Mouse (Mus musculus): ENCODE measurements around the gene Vcan.

Gene Vcan

GRCm38 (mm10) chr13:89682254-89682653 lies 60.1 kb downstream of the Vcan start:
- Histone ChIP-seq H3K27me3 (ENCODE audit: control insufficient read depth, insufficient read depth, low read length, poor library complexity, severe bottlenecking) (no peaks in the 10 kb centered on the region), H3K36me3 (ENCODE audit: control insufficient read depth, insufficient read depth, low read length, poor library complexity, severe bottlenecking) (no peaks in the 10 kb centered on the region)
- no peak for DNase-seq (ENCODE audit: low read depth, low spot score)

- Histone ChIP-seq H3K36me3 (ENCODE audit: control insufficient read depth, insufficient read depth, low read length, poor library complexity, severe bottlenecking) (no peaks in the 10 kb centered on the region), H3K27me3 (ENCODE audit: control insufficient read depth, insufficient read depth, low read length, poor library complexity, severe bottlenecking) (no peaks in the 10 kb centered on the region)
- DNase-seq (ENCODE audit: low read depth, low spot score) = no peak
These were observed 62.6 kb downstream of the Vcan start for GRCm38 (mm10) chr13:89679756-89680155.

- Histone ChIP-seq H3K36me3 (ENCODE audit: control insufficient read depth, insufficient read depth, low read length, poor library complexity, severe bottlenecking) (no peaks in the 10 kb centered on the region), H3K27me3 (ENCODE audit: control insufficient read depth, insufficient read depth, low read length, poor library complexity, severe bottlenecking) (no peaks in the 10 kb centered on the region)
- DNase-seq (ENCODE audit: low read depth, low spot score) = no peak
These were observed 71.8 kb downstream of the Vcan start for GRCm38 (mm10) chr13:89670505-89670904.

- no peaks in the 10 kb centered on the region for H3K36me3 ChIP-seq (ENCODE audit: control insufficient read depth, insufficient read depth, low read length, poor library complexity, severe bottlenecking)
- DNase-seq (ENCODE audit: low read depth, low spot score) = no peak
- no peaks in the 10 kb centered on the region for H3K27me3 ChIP-seq (ENCODE audit: control insufficient read depth, insufficient read depth, low read length, poor library complexity, severe bottlenecking)
These were observed 73.1 kb downstream of the Vcan start for GRCm38 (mm10) chr13:89668981-89669880.

- no peaks in the 10 kb centered on the region for H3K27me3 ChIP-seq (ENCODE audit: control insufficient read depth, insufficient read depth, low read length, poor library complexity, severe bottlenecking)
- no peaks in the 10 kb centered on the region for H3K36me3 ChIP-seq (ENCODE audit: control insufficient read depth, insufficient read depth, low read length, poor library complexity, severe bottlenecking)
- peak; percentile 59 for DNase-seq (ENCODE audit: low read depth, low spot score)
These were observed 74.2 kb downstream of the Vcan start for GRCm38 (mm10) chr13:89668069-89668468.

GRCm38 (mm10) chr13:89661688-89662087 lies 80.6 kb downstream of the Vcan start:
- Histone ChIP-seq H3K27me3 (ENCODE audit: control insufficient read depth, insufficient read depth, low read length, poor library complexity, severe bottlenecking) (no peaks in the 10 kb centered on the region), H3K36me3 (ENCODE audit: control insufficient read depth, insufficient read depth, low read length, poor library complexity, severe bottlenecking) (no peaks in the 10 kb centered on the region)
- no peak for DNase-seq (ENCODE audit: low read depth, low spot score)

GRCm38 (mm10) chr13:89657046-89657445 lies 85.3 kb downstream of the Vcan start:
- no peaks in the 10 kb centered on the region; the same call in 1 of the 2 replicates for H3K27me3 ChIP-seq (ENCODE audit: control insufficient read depth, insufficient read depth, low read length, poor library complexity, severe bottlenecking)

GRCm38 (mm10) chr13:89653279-89653678 lies 89.0 kb downstream of the Vcan start:
- DNase-seq (ENCODE audit: low read depth, low spot score) = no peak
- H3K36me3 ChIP-seq (ENCODE audit: control insufficient read depth, insufficient read depth, low read length, poor library complexity, severe bottlenecking) = no peaks in the 10 kb centered on the region

More at GRCm38 (mm10) chr13:89657046-89657445, 85.3 kb downstream of the Vcan start:
- no peaks in the 10 kb centered on the region for H3K36me3 ChIP-seq (ENCODE audit: control insufficient read depth, insufficient read depth, low read length, poor library complexity, severe bottlenecking)
- no peak for DNase-seq (ENCODE audit: low read depth, low spot score)

GRCm38 (mm10) chr13:89652773-89653172 lies 89.5 kb downstream of the Vcan start:
- Histone ChIP-seq H3K27me3 (ENCODE audit: control insufficient read depth, insufficient read depth, low read length, poor library complexity, severe bottlenecking) (no peaks in the 10 kb centered on the region; the same call in 1 of the 2 replicates), H3K36me3 (ENCODE audit: control insufficient read depth, insufficient read depth, low read length, poor library complexity, severe bottlenecking) (no peaks in the 10 kb centered on the region)
- no peak for DNase-seq (ENCODE audit: low read depth, low spot score)

More at GRCm38 (mm10) chr13:89653279-89653678, 89.0 kb downstream of the Vcan start:
- H3K27me3 ChIP-seq (ENCODE audit: control insufficient read depth, insufficient read depth, low read length, poor library complexity, severe bottlenecking) = no peaks in the 10 kb centered on the region; the same call in 1 of the 2 replicates

GRCm38 (mm10) chr13:89645589-89645988 lies 96.7 kb downstream of the Vcan start:
- no peaks in the 10 kb centered on the region for H3K27me3 ChIP-seq (ENCODE audit: control insufficient read depth, insufficient read depth, low read length, poor library complexity, severe bottlenecking)
- DNase-seq (ENCODE audit: low read depth, low spot score) = no peak
- no peaks in the 10 kb centered on the region for H3K36me3 ChIP-seq (ENCODE audit: control insufficient read depth, insufficient read depth, low read length, poor library complexity, severe bottlenecking)

GRCm38 (mm10) chr13:89637012-89637411 lies 105.3 kb downstream of the Vcan start:
- no peak for DNase-seq (ENCODE audit: low read depth, low spot score)
- Histone ChIP-seq H3K36me3 (ENCODE audit: control insufficient read depth, insufficient read depth, low read length, poor library complexity, severe bottlenecking) (no peaks in the 10 kb centered on the region), H3K27me3 (ENCODE audit: control insufficient read depth, insufficient read depth, low read length, poor library complexity, severe bottlenecking) (no peaks in the 10 kb centered on the region)

- DNase-seq (ENCODE audit: low read depth, low spot score) = peak; percentile 52
These were observed 108.1 kb downstream of the Vcan start for GRCm38 (mm10) chr13:89634137-89634683.

GRCm38 (mm10) chr13:89619064-89619463 lies 123.2 kb downstream of the Vcan start:
- H3K27me3 ChIP-seq (ENCODE audit: control insufficient read depth, insufficient read depth, low read length, poor library complexity, severe bottlenecking) = no peaks in the 10 kb centered on the region
- no peaks in the 10 kb centered on the region for H3K36me3 ChIP-seq (ENCODE audit: control insufficient read depth, insufficient read depth, low read length, poor library complexity, severe bottlenecking)
- no peak for DNase-seq (ENCODE audit: low read depth, low spot score)

More at GRCm38 (mm10) chr13:89634137-89634683, 108.1 kb downstream of the Vcan start:
- no peaks in the 10 kb centered on the region for H3K27me3 ChIP-seq (ENCODE audit: control insufficient read depth, insufficient read depth, low read length, poor library complexity, severe bottlenecking)
- no peaks in the 10 kb centered on the region for H3K36me3 ChIP-seq (ENCODE audit: control insufficient read depth, insufficient read depth, low read length, poor library complexity, severe bottlenecking)

GRCm38 (mm10) chr13:89607399-89607798 lies 134.9 kb downstream of the Vcan start:
- DNase-seq (ENCODE audit: low read depth, low spot score) = no peak
- Histone ChIP-seq H3K27me3 (ENCODE audit: control insufficient read depth, insufficient read depth, low read length, poor library complexity, severe bottlenecking) (no peaks in the 10 kb centered on the region), H3K36me3 (ENCODE audit: control insufficient read depth, insufficient read depth, low read length, poor library complexity, severe bottlenecking) (no peaks in the 10 kb centered on the region)
